Mouse (Mus musculus) heart, postnatal 14 days (tissue): ENCODE data around the gene Carm1. TPM values are rescaled to one million over a fixed set of nuclear protein-coding genes. Genes with fewer than 3 reads are reported as not detected.
"Not testable (repeated sequence)": the region's sequence is repeated elsewhere in the genome, so short reads cannot be mapped to it uniquely, and the experiment has no call there.

ENCODE experiments used
- DNase-seq, 2 experiments: peaks; one replicate each; pipeline ENCODE4 v3.0.0; 2021 to 2022
- intact Hi-C: fragments of 180-260 bp; cut with DNase I; formaldehyde crosslinking; loops from one replicate; pipeline ENCODE4 v1.15.1; 2025
- long read RNA-seq, 2 experiments: library from polyadenylated mRNA; stranded (forward); transcript quantifications; one replicate each; pipeline ENCODE4 v2.0.0; 2021
- total RNA-seq, 2 experiments: library from RNA; stranded (reverse); gene quantifications; 2 replicates each; pipeline ENCODE4 v1.2.3; 2021

Carm1 gene
- 10 to 100 TPM; 50.3 to 54.2 TPM for total RNA-seq
- long read RNA-seq, experiment 1, transcript Carm1-202 (15 exons, 3,320 nt), result minor isoform, 7 of 95 reads
- long read RNA-seq, experiment 1, transcript Carm1-203 (15 exons, 3,152 nt), result minor isoform, 11 of 95 reads
- long read RNA-seq, experiment 1, transcript Carm1-201 (16 exons, 3,220 nt), result major isoform, 49 of 95 reads
- long read RNA-seq, experiment 1, partial matches to known transcripts, result 9 of 95 reads
- long read RNA-seq, experiment 1, other reads (novel, unspliced or antisense), result 15 of 95 reads
- long read RNA-seq, experiment 2, transcript Carm1-202 (15 exons, 3,320 nt), result minor isoform, 6 of 114 reads
- long read RNA-seq, experiment 2, transcript Carm1-201 (16 exons, 3,220 nt), result major isoform, 74 of 114 reads
- long read RNA-seq, experiment 2, transcript Carm1-203 (15 exons, 3,152 nt), result minor isoform, 10 of 114 reads
- long read RNA-seq, experiment 2, partial matches to known transcripts, result 9 of 114 reads
- long read RNA-seq, experiment 2, other reads (novel, unspliced or antisense), result 14 of 114 reads

DNA sequence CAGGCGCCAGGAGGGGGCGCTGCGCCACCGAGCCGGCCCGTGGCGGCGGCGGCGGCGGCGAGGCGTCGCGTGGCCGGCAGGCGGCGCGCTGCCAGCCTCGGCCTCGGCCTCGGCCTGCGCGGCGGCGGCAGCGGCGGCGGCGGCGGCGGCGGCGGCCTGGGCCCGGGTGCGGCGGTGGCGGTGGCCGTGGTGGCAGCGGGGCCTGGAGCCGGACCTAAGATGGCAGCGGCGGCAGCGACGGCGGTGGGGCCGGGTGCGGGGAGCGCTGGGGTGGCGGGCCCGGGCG is at the start of gene Carm1:
TSS of gene Carm1 (plus strand) at position 106 of the 286 bp plus-strand sequence.
- no peak for DNase-seq

DNA sequence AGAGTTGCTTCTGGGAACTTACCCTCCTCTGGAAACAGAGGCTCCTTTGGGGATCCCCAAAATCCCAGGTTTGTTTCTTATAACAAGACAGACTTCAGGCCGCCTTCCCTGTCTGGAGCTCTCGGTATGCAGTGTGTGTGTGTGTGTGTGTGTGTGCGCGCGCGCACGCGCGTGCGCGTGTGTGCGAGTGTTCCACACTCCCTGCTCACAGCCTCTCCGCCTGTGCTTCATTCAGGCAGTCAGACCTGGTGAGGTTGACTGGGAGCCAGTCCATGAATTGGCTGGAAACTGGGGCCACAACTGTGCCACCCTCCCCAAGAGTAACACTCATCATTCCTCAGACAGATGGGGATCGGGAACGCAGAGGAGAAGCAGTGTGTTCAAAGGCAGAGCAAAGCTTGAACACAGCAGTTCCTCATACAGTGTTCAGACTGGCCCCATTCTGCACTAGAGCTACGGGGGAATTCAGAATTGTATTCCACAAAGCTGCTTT is 49.6 kb upstream of the Carm1 start:
- no peak for DNase-seq
- intact Hi-C loops, result no loop called here

More for the DNA sequence above, at the start of gene Carm1:
- intact Hi-C loops, result loop anchor here (5.0 kb wide), 1 partner anchor 46 kb away; the partner anchor contains the start of genes Timm29 and Yipf2

DNA sequence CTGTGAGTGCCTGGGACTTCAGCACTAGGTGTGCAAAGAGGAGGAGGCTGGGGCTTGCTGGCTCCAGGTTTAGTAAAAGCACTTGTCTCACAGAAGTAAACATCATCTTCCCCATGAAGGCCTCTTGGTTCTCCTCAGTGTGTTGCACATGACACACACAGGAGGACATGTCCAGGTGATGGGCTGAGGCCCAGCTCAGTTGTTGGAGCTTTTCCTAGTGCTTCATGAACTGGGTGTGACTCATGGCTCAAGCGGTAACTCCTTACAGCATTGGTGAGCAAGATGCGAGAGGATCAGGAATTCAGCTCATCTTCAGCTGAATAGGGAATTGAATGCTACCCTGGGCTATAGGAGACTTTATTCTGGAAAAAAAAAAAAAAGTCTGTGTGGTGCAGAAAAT is 49.0 kb upstream of the Carm1 start:
- DNase-seq, result no peak
- intact Hi-C loops, result no loop called here

DNA sequence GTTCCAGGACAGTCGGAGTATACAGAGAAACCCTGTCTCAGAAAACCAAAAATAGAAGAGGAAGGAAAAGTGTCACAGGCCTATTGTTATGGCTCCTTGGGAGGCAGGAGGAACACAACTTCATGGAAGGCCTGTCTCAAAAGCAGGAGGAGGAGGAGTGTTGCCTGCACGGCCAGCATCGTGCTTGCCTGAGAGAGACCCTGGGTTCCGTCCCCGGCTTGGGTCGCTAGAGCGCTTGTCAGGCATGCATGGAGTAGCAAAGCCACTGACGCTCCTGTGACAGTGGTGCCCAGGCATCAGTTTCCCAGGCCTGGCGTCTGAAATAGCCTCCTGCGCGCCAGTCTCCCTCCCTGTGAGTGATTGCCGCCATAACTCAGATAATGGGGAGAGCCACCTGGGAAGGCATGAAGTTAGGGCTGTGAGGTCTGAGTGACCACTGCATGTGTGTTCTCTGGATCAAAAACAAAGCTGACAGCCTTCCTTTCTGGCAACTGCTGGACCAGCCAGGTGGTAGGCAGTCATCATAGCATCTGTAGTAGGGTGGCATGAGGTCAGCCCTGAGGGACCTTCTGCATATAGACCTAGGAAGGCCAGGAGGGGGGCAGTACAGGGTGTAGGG is 48.3 kb upstream of the Carm1 start:
- DNase-seq, result no peak
- intact Hi-C loops, result no loop called here

DNA sequence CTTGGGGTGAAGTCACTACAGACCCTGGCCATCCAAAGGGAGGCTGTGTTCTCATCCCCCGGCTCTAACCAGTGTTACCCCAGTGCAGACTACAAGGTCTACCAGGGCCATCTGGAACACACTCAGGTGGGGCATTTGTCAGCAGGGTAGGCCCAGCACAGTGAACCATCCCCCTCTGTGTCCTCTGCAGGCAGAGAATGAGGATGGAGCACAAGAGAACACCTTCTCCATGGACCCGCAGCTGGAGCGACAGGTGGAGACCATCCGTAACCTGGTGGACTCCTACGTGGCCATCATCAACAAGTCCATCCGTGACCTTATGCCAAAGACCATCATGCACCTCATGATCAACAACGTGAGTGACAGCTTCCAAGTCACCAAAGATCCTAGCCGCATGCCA is 43.3 kb upstream of the Carm1 start:
- intact Hi-C loops, result no loop called here
- DNase-seq, result no peak

DNA sequence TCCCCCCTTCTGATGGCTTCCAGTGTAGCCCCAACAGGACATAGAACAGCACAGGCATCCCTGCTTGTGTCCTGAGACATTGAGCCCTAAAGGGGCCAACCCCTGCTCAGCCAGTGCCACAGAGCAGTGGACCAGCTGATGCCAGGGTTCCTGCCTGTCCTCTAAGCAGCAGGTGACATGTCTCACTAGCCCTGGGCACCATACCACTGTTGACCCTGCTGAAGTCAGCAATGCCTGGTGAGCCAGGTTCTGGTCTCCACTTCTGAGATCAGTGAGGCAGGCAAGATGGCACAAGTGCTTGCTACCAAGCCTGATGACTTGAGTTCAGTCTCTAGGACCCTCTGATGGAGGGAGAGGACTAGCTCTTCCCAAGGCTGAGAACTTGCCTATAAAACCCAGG is 40.9 kb upstream of the Carm1 start:
- intact Hi-C loops, result no loop called here

DNA sequence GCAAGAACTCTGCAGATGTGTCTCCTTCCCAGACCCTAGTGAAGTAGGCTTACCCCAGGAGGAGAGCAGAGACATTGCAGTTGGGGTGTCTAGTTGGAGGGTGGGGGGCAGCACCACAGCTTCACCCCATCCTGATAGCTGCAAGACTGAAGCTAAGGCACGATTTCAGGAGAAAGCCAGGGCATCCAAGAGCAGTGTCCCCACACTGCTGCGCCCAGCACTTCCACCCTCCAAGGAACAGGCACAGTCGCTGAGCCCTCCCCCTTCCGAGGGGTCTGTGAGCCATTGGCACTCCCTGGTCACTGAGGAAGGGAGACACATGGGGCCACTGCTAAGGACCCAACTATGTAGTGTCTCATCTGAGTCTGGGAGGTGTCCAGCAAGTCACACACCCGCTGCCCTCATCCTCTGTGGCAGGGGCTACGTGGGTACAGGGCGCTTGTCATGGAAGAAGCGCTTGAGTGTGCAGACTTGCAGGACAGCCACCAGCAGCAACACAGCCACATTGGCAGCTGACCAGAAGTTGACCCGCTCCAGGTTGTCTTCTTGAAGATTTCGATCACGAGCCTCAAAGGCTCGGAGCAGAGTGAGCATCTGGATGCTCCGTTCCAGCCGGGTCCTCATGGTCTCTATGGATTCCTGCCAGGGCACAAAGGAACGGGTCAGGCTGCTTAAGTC is 38.8 kb upstream of the Carm1 start:
- intact Hi-C loops, result no loop called here
- DNase-seq, result no peak

More for the DNA sequence above, 40.9 kb upstream of the Carm1 start:
- no peak for DNase-seq

DNA sequence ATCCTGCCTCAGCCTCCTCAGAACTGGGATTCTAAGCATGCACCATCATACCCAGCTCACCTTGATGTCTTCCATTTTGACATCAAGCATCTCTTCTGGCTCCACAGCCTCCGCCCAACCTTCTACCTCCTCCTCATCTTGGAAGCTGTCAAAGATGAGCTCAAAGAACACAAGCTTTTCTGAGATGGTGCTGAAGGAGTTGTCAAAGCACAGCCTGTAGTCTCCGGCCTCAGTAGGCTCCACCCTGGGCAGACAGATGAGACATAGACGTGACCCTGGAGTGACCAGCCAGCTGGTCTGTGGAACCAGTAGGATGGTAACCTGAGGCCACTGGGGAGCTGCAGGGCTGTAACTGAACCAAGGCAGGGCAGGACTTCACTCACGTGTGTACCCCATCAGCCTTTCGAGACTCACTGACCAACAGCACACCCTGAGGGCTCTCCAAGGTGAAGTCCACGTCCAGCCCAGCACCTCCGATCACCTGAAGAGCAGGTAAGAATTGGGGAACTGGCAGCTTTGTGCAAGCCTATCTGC is 37.8 kb upstream of the Carm1 start:
- intact Hi-C loops, result no loop called here
- no peak for DNase-seq

DNA sequence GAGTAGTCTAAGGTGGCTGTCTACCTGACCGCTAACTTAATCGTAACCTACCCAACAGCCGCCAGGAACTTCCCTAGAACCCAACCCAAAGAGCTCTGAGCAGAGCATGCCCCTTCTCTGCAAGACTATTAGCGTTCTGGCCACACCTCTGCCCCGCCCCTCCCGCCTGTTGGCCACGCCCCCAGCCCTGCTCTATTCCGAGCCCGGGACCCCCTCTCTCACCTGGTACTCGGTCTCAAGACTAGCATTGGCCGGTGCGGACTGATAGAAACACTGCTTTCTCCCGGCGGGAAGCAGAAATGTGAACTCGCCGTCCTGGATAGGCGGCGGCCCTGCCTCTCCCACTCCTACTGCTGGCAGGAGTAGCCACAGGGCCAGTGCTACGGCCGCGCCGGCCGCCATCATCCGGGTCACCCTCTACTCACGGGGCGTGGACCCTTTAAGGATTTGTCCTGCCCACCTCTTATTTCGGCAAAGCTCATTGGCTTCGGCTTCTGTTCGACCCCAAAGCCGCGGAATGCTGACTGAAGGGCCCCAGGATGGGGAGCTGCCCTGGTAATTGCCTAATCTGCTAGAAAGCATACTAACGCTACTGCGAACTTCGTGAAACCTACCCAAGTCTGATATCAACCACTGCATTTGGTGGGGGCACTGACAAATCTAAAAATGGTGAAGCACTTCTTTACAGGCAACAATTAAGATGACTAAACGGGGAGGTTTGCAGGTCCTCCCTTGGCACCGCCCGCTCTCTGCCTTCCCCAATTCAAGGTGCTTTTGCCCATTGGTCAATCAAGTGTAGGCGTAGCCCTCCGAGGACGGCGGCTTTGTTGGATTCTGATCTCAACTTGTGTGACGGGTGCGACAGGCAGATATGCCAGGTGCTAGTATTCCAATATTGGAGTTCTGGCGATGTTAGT is 36.7 kb upstream of the Carm1 start, which contains the start of gene Tmed1:
TSS of gene Tmed1 (minus strand) at position 481 of the 917 bp plus-strand sequence.
- intact Hi-C loops, result no loop called here
- DNase-seq, result peak; percentile 92 to 93

DNA sequence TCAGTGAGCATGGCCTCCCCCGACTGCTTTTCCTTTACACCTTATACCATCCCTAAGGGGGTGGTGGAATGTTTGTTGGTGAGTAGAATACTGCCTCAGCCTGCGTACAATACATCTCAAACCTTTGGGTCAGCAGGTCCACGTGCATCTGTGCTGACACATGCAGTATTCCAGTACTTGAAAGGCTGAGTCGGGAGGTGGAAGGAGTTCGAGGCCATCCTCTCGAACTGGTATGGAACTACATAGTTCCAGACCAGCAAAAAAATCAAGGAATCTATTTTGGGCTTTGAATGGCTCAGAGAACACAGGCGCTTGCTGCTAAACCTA is 36.0 kb upstream of the Carm1 start:
- intact Hi-C loops, result no loop called here
- no peak for DNase-seq

DNA sequence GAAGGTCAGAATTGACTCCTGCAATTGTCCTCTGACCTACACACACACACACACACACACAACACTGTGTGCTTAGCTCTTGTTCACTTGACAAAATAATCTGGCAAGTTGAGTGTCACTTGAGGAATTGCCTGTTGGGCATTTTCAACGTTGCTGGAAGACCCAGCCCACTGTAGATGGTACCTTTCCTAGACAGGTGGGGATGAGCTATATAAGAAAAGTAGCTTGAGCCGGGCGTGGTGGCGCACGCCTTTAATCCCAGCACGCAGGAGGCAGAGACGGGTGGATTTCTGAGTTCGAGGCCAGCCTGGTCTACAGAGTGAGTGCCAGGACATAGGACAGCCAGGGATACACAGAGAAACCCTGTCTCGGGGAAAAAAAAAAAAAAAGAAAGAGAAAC is 35.6 kb upstream of the Carm1 start:
- intact Hi-C loops, result no loop called here
- DNase-seq, result no peak

DNA sequence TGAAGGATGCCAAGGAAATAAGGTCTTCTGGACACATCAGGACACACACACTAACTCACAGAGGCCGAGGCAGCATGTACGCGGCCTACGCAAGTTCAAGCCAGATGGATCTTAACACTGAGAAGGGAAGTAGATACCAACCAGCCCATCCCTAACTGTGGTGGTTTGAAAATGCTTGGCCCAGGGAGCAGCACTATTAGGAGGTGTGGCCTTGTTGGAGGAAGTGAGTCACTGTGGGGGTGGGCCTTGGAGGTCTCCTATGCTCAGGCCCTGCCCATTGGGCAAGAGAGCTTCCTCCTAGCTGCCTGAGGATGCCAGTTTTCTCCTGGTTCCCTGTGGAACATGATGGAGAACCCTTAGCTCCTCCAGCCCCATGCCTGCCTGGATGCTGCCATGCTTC is 33.2 kb upstream of the Carm1 start:
- DNase-seq, result no peak
- intact Hi-C loops, result no loop called here

DNA sequence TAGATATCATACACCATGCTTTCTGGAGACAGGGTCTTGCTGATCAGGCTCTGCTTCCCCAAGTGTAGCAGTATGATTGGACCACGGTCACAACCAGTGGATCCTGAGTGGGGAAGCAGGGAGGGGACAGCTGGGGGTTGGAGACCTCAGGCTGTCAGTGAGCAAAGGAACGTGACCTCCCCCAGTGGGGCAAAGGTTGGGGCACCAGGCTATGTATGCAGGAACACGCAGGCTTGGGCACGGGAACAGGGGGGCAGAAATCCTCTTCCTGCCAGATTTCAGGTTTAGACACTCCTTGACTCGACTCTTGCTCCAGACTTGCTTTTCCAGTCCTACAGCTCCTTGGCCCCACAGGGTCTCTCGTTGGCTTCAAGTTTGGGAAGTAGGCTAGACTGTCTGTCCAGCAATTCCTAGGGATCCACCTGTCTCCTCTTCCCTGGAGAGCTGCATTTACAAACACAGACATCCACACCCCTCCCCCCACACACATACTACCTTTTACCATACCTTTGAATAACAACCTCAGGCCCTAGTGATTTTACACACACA is 28.7 kb upstream of the Carm1 start:
- no peak for DNase-seq
- intact Hi-C loops, result loop anchor here (2.0 kb wide), 1 partner anchor 27 kb away; no protein-coding TSS in a partner anchor

DNA sequence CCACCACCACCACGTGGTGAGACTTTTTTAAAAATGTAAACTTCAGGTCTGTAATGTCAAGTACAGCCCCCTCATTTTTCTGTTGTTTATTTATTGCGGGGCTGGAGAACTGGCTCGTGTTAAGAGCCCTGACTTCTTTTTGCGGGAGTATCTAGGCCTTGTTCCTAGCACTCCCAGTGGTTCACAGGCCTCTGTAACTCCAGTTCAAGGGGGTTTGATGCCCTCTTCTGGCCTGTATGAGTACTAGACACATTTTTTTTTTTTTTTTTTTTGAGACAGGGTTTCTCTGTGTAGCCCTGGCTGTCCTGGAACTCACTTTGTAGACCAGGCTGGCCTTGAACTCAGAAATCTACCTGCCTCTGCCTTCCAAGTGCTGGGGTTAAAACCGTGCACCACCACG is 28.0 kb upstream of the Carm1 start:
- intact Hi-C loops, DNase-seq: not testable (repeated sequence)

DNA sequence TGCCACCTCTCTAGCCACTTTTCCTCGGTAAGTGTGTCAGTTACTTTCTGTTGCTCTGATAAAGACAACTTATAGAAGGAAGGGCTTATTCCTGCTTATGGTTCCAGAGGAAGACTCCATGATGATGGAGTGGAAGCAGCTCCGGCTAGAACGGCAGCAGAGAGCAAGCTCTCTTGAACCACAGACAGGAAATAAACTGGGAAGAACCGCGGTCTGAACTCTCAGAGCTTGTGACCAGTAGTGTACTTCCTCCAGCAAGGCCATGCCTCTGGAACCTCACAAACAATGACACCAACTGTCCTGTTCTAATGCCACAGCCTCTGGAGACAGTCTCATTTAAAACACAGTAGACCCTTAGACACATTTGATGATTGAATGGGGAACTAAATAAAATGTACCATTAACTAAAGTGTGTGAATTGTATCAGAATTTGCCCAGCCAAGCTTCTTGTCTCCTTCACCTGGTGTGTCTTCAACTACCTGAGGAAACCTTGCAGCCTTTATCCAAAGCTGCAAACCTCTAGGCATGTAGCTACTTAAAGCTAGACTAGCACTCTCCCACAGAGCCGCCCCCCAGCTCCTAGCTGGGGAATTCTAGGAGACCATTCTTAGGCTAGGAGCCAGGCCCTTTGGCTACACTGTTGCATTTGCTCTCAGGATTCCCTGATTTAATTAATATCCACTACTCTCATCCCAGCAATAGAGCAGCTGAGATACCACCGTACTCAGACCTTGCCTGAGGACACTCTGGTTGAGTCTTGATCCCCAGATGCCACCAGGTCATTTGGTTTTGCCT is 21.4 kb upstream of the Carm1 start:
- no peak for DNase-seq
- intact Hi-C loops, result no loop called here

DNA sequence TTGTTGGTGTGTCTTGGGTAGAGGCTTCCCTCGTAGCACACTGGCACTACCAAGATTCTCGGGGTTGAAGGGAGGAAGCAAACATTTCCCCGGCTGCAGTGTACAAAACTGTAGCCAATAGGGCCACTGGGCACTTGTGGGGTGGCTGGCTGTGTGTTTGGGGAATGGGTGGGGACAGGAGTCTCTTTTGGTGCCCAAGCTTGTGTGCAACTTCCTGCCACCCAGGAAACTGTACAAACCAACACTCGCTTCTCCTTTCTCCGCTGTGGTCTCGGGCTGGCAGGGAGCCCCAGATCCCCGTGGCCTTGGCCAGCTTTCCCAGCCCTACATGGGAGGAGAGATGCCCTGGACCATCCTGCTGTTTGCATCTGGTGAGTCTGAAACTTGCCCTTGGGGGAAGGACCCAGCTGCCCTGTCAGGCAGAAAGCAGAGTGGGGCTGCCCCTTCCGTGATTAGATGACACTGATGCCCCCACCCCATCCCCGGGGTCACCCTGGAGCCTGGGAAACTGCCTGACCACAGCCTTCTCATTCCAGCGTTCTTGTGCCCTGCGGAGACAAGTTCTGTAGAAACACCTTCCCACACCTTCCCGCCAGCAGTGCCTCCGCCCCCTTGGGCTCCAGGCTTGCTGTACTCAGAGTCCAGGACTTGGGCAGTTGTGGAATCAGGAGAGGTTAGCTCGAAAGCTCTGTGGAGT is 20.6 kb upstream of the Carm1 start, which contains the start of gene AB124611:
TSS of gene AB124611 (plus strand) at position 240 of the 697 bp plus-strand sequence.
- intact Hi-C loops, result no loop called here
- peak in 1 of 2 experiments; percentile 36 for DNase-seq

DNA sequence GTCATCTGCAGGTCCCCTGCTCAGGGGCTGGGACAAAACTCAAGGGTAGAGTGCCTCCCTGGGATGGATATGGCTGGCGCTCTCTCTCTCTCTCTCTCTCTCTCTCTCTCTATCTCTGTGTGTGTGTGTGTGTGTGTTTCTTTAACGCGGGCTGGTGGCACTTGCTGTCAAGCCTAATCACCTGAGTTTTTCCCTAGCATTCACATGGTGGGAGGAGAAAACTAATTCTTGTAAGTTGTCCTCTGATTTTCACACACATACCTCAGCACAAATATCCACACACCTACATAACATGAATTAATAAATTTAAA is 20.1 kb upstream of the Carm1 start:
- no peak for DNase-seq
- intact Hi-C loops, result no loop called here

DNA sequence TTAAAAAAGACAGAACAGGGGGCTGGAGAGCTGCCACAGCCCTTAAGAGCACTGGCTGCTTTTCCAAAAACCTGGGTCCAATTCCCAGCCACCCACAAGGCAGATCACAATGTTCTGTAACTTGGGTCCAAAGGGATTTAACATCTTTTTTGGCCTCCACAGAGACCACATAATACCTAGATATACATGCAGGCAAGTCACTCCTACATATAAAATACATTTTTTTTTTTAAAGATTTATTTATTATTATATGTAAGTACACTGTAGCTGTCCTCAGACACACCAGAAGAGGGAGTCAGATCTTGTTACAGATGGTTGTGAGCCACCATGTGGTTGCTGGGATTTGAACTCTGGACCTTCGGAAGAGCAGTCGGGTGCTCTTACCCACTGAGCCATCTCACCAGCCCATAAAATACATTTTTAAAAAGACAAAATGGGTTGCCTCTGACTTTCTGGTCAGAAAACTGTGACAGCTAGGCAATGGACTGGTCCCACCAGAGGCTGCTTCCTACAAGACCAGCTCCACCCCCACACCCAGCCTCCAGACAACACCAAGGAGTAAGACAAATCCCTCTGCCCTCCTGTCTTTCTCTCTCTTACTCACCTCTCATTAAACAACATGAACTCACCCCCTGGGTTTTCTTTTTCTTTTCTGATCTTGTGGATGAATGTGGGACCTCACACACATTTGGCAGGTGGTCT is 19.4 kb upstream of the Carm1 start:
- DNase-seq, result no peak
- intact Hi-C loops, result no loop called here
